Mouse (Mus musculus) spleen, adult 12 weeks (tissue): ENCODE results near the gene Arhgap17.

Experiments
- DNase-seq: peaks from one replicate; pipeline ENCODE4 v3.0.0; 2022; ENCODE audit warnings: low spot score

The Arhgap17 gene

DNA sequence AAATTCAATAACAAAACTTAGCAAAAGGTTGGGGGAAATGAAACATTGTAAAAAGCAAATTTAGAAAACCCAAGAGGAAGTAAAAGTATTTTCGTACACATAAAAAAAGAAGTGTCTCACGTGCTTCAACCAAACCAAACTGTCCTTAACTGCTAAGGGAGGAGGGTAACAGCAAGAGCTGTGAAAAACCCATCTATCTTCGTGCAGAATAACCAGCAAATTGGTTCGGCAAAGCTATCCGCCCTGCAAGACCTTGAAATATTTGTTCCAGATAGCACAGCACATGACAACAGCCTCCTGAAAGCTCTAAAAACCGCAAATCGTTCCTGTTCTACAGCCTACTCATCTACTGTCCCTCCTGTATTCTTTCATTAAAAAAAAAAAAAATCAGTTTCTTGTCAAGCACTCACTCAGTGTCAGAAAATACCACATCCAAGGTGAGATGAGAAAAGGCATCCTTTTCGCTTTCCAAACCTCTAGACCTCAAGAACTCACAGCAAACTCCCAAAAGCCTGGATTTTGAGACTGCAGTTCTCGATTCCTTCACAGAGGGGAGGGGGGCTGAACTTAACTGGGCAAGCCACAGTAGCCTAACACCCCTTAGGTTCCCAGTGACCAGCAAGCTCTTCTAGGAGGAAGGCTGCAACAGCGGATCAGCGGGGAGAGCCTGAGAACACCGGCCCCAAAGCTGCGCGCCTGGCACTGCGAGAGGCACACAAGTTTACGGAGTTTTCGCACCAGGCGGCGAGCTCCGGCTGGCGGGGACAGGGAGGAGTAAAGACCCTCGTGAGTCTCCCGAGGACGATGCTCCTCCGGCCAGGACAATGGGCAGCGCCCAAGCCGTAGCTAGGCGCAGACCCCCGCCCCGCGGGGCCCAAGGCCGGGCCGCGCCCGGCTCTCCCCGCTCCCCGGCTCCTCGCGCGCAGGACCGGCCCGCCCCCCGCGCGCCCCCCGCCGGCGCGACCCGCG, 653 bp downstream of the Arhgap17 start:
- no peak for DNase-seq

GRCm38 (mm10) chr7:123368187-123368586, 1.5 kb downstream of the Arhgap17 start:
- DNase-seq = no peak

DNA sequence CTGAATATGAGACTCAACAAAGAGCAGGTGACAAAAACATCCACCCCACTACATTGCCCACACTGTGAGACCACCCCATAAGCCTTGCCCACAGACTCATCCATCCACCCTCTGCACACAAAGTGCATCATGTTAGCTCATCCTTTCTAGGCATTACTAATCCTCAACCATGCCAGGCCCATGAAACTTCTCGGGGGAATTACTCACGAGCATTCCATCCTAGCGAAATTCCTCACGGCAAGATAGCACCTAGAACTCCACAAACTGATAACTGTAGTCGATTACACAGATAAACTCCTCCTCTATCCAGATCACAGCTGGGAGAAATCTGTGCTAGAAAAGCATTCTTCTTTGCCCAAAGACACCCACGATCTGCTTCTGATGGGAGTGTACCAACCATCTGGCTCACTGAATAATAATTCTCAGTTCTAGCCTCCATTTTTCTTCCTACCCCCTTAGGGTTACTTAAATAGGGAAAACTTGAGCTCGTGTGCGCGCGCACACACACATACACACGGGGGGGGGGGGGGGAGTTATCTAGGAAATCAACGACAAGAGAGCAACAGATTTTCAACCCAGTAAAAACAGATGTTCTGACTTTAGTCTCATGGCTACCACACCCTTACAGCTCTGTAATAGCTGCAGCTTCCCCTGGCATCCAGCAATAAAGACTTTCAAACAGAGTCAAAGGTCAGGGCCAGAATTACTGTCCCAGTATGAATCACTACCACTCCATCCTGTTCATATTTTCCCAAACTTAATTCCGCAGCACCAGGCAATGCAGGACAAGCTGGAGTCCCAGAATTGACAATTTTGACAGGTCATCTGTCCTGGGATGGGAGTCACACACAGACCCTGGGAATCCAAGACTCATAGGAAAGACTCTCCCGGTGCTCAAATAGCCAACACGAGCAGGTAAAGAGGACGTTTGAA, 2.2 kb downstream of the Arhgap17 start:
- DNase-seq = no peak

DNA sequence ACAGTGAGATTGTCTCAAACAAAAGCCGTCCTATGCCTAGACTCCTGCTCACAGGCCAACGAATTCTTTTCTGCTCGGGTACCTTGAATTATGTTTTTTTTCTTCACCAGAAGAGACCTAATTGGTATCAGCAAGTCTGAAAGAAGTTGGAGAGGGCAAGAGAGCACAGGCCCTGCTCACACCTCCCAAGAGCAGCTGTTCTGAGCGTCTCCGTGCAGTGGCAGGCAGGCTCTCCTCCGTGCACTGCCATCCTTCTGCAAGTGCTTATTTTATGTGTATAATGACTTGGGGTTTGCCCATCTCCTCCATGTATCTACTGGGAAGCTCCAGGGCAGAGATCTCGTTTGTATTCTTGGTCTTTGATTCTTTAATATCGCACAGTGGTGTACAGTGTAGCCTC, 2.9 kb downstream of the Arhgap17 start:
- DNase-seq = no peak

DNA sequence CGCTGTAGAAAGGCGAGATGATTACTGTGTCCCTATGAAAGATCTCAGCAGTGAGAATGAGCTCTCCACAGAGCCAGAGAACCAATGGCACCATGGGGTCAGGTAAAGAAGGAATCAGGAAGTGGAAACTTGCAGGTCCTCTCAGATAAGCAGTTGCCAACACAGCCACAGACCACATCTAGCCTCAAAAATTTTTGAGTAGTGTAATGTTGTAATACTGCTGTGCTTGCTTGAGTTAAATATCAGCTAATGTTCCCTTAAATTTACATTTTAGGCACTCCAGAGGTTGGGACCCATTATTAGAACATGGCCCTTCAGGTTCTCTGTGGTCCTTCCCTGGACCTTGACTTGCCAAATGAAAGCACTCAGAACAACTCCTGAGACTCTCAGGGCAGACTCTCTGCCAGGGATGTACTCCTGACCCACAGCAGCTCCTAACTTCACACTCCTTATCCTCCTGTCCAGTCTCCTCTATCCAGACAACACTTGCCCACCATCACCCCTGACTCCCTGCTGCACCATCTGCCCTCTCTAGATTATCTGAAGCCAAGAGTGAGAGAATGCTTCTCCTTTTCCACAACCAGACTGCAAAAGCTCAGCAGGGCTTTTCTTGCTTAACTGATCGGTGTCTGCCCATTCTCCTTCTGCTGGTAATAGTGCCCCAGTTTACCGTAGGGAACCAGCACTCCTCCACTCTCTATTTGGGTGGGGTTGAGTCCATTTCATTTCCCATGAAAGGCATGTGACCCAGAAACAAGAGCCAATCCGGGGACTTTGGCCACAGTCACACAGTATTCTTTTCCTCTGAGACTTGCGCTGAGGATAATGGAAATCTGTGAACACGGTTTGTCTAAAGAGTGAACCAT, 3.6 kb downstream of the Arhgap17 start:
- no peak for DNase-seq

- DNase-seq = no peak
Measured at GRCm38 (mm10) chr7:123363971-123364370, 5.7 kb downstream of the Arhgap17 start.

DNA sequence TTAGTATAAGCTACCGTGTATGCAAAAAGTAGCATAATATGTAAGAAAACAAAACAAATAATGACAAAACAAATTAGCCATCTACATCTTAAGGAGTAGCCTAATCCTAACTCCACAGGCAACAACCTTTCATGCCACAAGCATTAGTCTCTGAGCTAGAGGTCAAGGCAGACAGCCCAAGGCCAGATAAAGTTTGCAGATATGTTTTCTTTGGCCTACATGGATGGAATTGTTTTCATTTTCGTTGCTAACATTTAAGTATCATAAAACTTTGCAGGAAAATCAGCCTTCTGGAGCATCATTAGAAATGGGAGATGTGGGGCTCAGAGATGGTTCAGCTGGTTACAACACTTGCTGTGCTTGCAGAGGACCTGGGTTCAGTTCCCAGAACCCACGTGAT, 6.9 kb downstream of the Arhgap17 start:
- no peak for DNase-seq

- no peak for DNase-seq
Measured at GRCm38 (mm10) chr7:123361229-123361980, 8.3 kb downstream of the Arhgap17 start.

- DNase-seq = no peak
Measured at GRCm38 (mm10) chr7:123360185-123360584, 9.5 kb downstream of the Arhgap17 start.

DNA sequence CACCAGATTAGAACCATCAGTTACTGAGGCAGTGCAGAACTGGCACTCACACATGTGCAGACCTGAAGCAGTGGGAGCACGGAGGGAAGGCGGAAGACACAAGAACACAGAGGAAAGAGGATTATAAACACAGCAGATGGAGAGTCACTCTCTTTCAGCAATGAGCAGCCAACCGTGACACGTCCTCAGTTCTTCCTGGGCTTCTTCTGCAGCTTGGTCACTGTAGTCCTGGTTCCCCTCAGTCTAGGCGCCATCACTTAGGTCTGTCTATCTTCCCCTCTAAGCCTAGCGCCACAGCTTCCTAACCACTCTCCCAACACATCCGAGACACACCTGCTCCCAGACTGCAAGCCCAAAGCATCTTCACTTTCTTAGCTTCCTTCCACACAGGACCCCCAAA, 10.6 kb downstream of the Arhgap17 start:
- no peak for DNase-seq

DNA sequence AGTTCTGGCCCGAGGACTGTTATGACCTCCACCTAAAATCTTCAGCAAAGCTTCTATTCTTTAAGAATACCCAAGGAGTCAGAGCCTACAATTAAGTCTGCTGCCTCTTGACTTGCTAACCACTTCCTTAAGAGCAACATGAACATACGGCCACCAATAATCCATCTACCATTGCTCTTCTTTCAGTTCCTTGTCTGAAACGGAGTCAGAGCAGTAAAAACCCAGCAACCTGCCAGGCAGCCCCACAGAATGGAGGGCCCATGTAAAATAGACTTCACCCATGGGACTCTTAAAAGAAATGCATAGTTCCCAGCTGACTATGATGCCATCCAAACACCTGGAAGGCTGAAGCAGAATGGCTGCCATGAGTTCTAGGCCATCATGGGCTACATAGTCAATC, 13.6 kb downstream of the Arhgap17 start:
- DNase-seq = no peak

DNA sequence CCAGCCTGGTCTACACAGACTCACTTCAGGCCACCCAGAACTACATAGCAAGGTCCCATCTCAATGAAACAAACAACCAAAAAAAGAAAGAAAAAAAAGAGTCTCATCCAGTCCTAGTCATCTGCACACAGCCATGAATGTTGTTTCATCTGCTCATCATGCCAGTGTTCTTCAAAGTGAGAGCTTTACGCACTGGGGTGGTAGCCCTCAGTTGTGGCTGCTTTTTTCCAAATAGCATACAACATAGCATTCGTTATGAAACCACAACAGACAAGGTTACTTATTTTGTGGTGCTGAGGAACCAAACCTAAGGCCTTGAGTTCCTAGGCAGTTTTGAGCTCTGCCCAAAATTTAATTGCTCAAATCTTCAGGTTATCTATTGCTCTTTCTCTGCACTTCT, 14.9 kb downstream of the Arhgap17 start:
- DNase-seq = no peak

GRCm38 (mm10) chr7:123354392-123354791, 15.3 kb downstream of the Arhgap17 start:
- no peak for DNase-seq

- no peak for DNase-seq
Measured at GRCm38 (mm10) chr7:123353879-123354278, 15.8 kb downstream of the Arhgap17 start.

GRCm38 (mm10) chr7:123353081-123353480, 16.6 kb downstream of the Arhgap17 start:
- no peak for DNase-seq

GRCm38 (mm10) chr7:123350243-123350642, 19.5 kb downstream of the Arhgap17 start:
- no peak for DNase-seq

DNA sequence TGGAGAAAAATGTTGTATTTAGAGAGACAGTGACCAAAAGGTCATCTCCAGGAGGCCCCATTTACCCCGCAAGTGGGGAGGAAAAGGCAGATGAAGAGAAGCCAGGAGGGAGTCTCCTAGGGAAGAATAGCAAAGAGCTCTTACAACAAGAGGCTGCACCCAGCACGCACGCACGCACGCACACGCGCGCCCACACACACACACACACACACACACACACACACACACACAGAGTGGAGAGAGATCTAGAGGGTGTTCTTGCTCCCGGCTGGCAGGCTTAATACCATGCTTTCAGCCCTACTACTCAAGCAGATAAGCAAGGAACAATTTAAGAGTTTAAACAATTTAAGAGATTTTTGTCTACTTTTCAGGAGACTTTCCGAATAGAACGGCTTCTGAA, 19.9 kb downstream of the Arhgap17 start:
- no peak for DNase-seq

- DNase-seq = no peak
Measured at GRCm38 (mm10) chr7:123346631-123347290, 23.0 kb downstream of the Arhgap17 start.

DNA sequence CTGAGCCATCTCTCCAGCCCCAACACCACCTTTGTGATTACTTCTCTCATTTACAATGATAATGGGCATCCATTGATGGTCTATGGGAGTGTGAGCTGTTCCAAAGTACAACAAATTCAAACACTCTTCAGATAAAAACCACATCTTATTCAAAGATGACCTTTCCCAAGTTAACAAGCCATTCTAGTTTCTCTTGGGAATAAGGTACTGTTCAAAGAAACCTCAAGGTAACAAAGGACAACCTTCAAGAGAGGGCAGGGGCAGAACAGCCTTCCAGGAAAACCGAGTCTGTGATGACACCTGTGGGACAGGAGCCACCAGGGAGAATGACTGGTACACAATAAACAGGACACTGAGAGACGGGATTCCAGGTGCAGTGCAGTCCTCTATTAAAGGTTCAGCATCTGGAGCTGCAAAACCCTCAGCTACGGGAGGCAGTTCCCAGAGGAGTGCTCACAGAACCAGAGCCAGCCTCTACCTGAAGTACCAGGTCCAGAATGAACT, 24.6 kb downstream of the Arhgap17 start:
- DNase-seq = no peak

DNA sequence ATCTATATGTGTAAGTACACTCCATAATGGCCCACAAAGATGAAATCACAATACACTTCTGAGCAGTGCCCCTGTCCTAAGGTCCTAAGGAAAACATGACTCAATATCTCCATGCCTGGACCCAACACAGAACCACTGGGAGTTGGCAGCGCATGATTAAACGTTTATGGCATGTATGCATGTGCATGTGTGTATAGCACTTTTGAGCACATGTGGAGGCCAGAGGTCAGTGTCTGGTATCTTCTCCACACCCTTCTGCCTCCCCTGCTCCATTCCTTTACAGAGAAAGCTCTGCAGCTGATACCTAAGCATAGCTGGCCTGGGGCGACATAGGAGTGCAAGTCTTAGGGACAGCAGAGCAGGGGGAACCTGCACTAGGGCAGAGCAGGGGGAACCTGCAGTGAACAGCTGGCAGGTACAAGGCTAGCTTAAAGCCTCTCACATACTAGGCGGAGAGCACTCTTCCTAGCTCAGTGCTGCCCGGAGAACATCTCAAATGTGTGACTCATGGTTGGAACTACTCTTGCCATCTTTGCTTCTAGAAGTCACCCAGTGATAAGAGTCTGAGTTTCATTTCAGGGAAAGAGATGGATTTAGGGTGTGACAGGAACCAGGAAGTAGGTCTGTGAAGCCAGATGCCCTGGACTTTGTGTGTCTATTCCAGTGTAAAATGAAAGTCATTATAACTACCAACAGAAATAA, 25.5 kb downstream of the Arhgap17 start:
- no peak for DNase-seq
